In the genomic region with DNA sequence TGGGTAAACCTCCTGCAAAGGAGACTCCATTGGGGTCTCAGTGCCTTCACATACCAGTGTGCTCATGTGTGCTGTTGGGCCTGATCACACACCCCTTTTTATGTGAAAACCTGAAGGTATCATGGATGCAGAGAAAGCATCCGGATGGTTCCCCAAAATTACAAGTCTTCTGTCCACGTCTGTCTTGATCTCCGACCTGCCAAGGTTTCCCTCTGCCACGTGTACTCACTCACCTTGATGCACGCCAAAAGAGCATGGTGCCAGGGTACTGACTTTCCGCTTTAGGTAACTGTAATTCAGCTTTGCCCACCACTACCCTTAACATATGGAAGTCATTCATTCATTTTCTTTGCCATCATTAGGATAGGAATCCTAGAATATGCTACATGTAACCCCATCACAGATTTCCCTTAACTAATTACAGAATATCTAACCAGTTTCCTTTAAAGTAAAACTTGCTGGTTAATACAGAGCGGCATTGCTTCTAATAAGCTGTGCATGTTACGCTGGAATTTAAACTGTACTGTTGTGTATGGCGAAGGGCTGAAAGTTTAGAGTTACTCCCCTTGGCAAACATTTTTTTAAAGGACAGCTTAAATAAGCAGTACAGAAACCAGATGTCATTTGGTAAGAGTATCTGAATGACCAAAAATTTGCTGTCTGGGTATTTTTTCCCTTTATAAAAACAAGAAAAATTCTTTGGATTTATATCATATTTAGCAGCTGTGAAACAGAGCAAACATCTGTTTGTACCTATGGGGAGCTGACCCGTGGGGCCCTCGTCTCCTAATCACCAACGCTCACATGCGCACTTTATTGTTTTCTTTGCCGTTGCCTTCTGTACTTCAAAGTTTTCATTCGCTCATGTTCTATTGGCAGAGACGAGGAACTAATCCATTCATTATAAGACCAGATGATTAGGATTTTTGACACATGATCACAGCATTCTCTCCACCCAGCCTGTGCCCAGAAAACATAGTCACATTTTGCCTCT, we compare ENCODE assay signal across 15 mouse cellular contexts.
A peak's percentile ranks its signal among the peaks of the same experiment; 100 is the strongest.
DNase-seq lines count a peak whose midpoint lies in the region; ATAC-seq and TF ChIP-seq lines count a peak whose summit lies in the region.
"Had no signal": no experiment of that assay in that cellular context is flagged by ENCODE, and none has a peak within 500 bp of the region (broad histone marks: within the 10 kb centered on the region; RNA-seq: fewer than 3 reads in every experiment).

No protein-coding gene starts in this region.

- no peaks in the 10 kb centered on the region for H3K9me3 ChIP-seq in kidney, postnatal 0 days (replicated peaks; ENCODE audit: low read length)
- no peaks in the 10 kb centered on the region for H3K9me3 ChIP-seq in midbrain, embryonic 11.5 days (ENCODE audit: control insufficient read depth, low read length)
- no peaks in the 10 kb centered on the region for H3K9me3 ChIP-seq in midbrain, postnatal 0 days (ENCODE audit: low read length)
- no peaks in the 10 kb centered on the region for H3K9me3 ChIP-seq in embryonic facial prominence, embryonic 13.5 days
- H3K9me3 ChIP-seq in stomach, embryonic 16.5 days (replicated peaks; ENCODE audit: control insufficient read depth, low read length): no peaks in the 10 kb centered on the region
- H3K9me3 ChIP-seq: forebrain, embryonic 12.5 days had no signal

- no peaks in the 10 kb centered on the region for H3K27me3 ChIP-seq in kidney, postnatal 0 days (ENCODE audit: insufficient read depth, low read length)
- no peaks in the 10 kb centered on the region for H3K27me3 ChIP-seq in midbrain, embryonic 11.5 days (ENCODE audit: control insufficient read depth, insufficient read depth, low read length)
- H3K27me3 ChIP-seq in midbrain, postnatal 0 days (ENCODE audit: insufficient read depth, low read length): no peaks in the 10 kb centered on the region
- H3K27me3 ChIP-seq in embryonic facial prominence, embryonic 13.5 days: no peaks in the 10 kb centered on the region
- H3K27me3 ChIP-seq in stomach, embryonic 16.5 days (ENCODE audit: control insufficient read depth, insufficient read depth, low read length): no peaks in the 10 kb centered on the region
- H3K27me3 ChIP-seq: forebrain, embryonic 12.5 days had no signal

- H3K4me3 ChIP-seq in kidney, postnatal 0 days (replicated peaks; ENCODE audit: low read depth, low read length): no peak overlapping the region
- no peak overlapping the region for H3K4me3 ChIP-seq in midbrain, embryonic 11.5 days (ENCODE audit: low read depth, low read length)
- H3K4me3 ChIP-seq in midbrain, postnatal 0 days (ENCODE audit: low read depth, low read length): no peak overlapping the region
- no peak overlapping the region for H3K4me3 ChIP-seq in embryonic facial prominence, embryonic 13.5 days
- H3K4me3 ChIP-seq in stomach, embryonic 16.5 days (replicated peaks; ENCODE audit: low read length): no peak overlapping the region
- H3K4me3 ChIP-seq: forebrain, embryonic 12.5 days had no signal

- WGBS in kidney, postnatal 0 days: 63% methylated on average over 16 of the region's 16 CpGs
- 75% methylated on average over 16 of the region's 16 CpGs for WGBS in midbrain, embryonic 11.5 days
- WGBS in midbrain, postnatal 0 days: 75% methylated on average over 16 of the region's 16 CpGs
- 26% methylated on average over 16 of the region's 16 CpGs for WGBS in embryonic facial prominence, embryonic 13.5 days
- WGBS in stomach, embryonic 16.5 days: 66% methylated on average over 16 of the region's 16 CpGs

- H3K27ac ChIP-seq in kidney, postnatal 0 days: no peak overlapping the region
- no peak overlapping the region for H3K27ac ChIP-seq in midbrain, embryonic 11.5 days (ENCODE audit: low read depth, low read length)
- no peak overlapping the region for H3K27ac ChIP-seq in midbrain, postnatal 0 days (ENCODE audit: low read depth, low read length)
- peak overlapping the region; percentile 56; the same call in 1 of the 2 replicates for H3K27ac ChIP-seq in embryonic facial prominence, embryonic 13.5 days
- H3K27ac ChIP-seq in stomach, embryonic 16.5 days (ENCODE audit: low read length): peak overlapping the region; percentile 9; the same call in 1 of the 2 replicates
- H3K27ac ChIP-seq: forebrain, embryonic 12.5 days had no signal

- H3K36me3 ChIP-seq in kidney, postnatal 0 days (ENCODE audit: insufficient read depth, low read length): no peaks in the 10 kb centered on the region
- H3K36me3 ChIP-seq in midbrain, embryonic 11.5 days (ENCODE audit: control insufficient read depth, insufficient read depth, low read length): no peaks in the 10 kb centered on the region
- no peaks in the 10 kb centered on the region for H3K36me3 ChIP-seq in midbrain, postnatal 0 days (ENCODE audit: insufficient read depth, low read length)
- H3K36me3 ChIP-seq in embryonic facial prominence, embryonic 13.5 days: no peaks in the 10 kb centered on the region
- H3K36me3 ChIP-seq in stomach, embryonic 16.5 days (ENCODE audit: control insufficient read depth, insufficient read depth, low read length): no peaks in the 10 kb centered on the region
- H3K36me3 ChIP-seq: forebrain, embryonic 12.5 days had no signal

- ATAC-seq in kidney, postnatal 0 days (replicated peaks; ENCODE audit: low FRiP score, low read depth): no peak
- no peak for ATAC-seq in midbrain, embryonic 11.5 days (ENCODE audit: low FRiP score)
- ATAC-seq in midbrain, postnatal 0 days (ENCODE audit: low FRiP score): no peak
- ATAC-seq in embryonic facial prominence, embryonic 13.5 days (ENCODE audit: insufficient number of reproducible peaks, insufficient read depth, low FRiP score, low TSS enrichment, low read depth): no peak
- no peak for ATAC-seq in stomach, embryonic 16.5 days (ENCODE audit: insufficient read depth, low FRiP score)

- peak; percentile 49 for DNase-seq in kidney, postnatal 0 days (ENCODE audit: low spot score)
- no peak for DNase-seq in kidney, adult 18-20 months
- peak; percentile 67 for DNase-seq in midbrain, embryonic 11.5 days (ENCODE audit: low spot score, missing footprints)
- DNase-seq in midbrain, postnatal 0 days (ENCODE audit: low spot score): no peak
- DNase-seq in ovary, postnatal 14 days (ENCODE audit: low spot score): no peak
- DNase-seq: adrenal gland, adult 2 months; cerebellum, adult 9-10 months; gastrocnemius, postnatal 14 days; kidney, adult 8-10 months; kidney, postnatal 36 days; thymus, adult 2 months had no signal

- TF ChIP-seq CTCF in kidney, postnatal 0 days (IDR thresholded peaks at IDR 0.05; ENCODE audit: low read depth): no peak
- no peak for TF ChIP-seq CTCF in midbrain, postnatal 0 days (IDR thresholded peaks at IDR 0.05)

- H3K4me2 ChIP-seq in kidney, postnatal 0 days (ENCODE audit: low read length): no peak overlapping the region
- H3K4me2 ChIP-seq in midbrain, embryonic 11.5 days: no peak overlapping the region
- H3K4me2 ChIP-seq in midbrain, postnatal 0 days (ENCODE audit: low read depth, low read length, poor library complexity, severe bottlenecking): no peak overlapping the region
- H3K4me2 ChIP-seq in embryonic facial prominence, embryonic 13.5 days: peak overlapping the region; percentile 41
- no peak overlapping the region for H3K4me2 ChIP-seq in stomach, embryonic 16.5 days (ENCODE audit: low read depth, low read length)
- H3K4me2 ChIP-seq: forebrain, embryonic 12.5 days; liver, embryonic 11.5 days had no signal

- H3K4me1 ChIP-seq in kidney, postnatal 0 days (replicated peaks; ENCODE audit: insufficient read depth, low read length): no peaks in the 10 kb centered on the region
- no peaks in the 10 kb centered on the region for H3K4me1 ChIP-seq in midbrain, embryonic 11.5 days (ENCODE audit: control insufficient read depth, insufficient read depth, low read length)
- no peaks in the 10 kb centered on the region for H3K4me1 ChIP-seq in midbrain, postnatal 0 days (ENCODE audit: insufficient read depth, low read length)
- H3K4me1 ChIP-seq in embryonic facial prominence, embryonic 13.5 days: peaks cover 10% of the 10 kb centered on the region
- H3K4me1 ChIP-seq in stomach, embryonic 16.5 days (ENCODE audit: control insufficient read depth, insufficient read depth, low read length): no peaks in the 10 kb centered on the region
- H3K4me1 ChIP-seq: forebrain, embryonic 12.5 days had no signal

- H3K9ac ChIP-seq in kidney, postnatal 0 days (ENCODE audit: low read depth, low read length): no peak overlapping the region
- H3K9ac ChIP-seq in midbrain, embryonic 11.5 days (ENCODE audit: low read length): no peak overlapping the region
- H3K9ac ChIP-seq in midbrain, postnatal 0 days (replicated peaks; ENCODE audit: low read length, poor library complexity, severe bottlenecking): no peak overlapping the region
- H3K9ac ChIP-seq in embryonic facial prominence, embryonic 13.5 days: no peak overlapping the region
- no peak overlapping the region for H3K9ac ChIP-seq in stomach, embryonic 16.5 days (ENCODE audit: low read length)
- H3K9ac ChIP-seq: forebrain, embryonic 12.5 days had no signal

Comparison
In these comparisons a context has a peak if more than half of its experiments do, and no peak if none do; other contexts are left out.
1. DNase-seq: peak in kidney, postnatal 0 days (single experiment) and midbrain, embryonic 11.5 days (single experiment); none in kidney, adult 18-20 months (single experiment), midbrain, postnatal 0 days (single experiment) and ovary, postnatal 14 days (single experiment).
2. H3K27ac ChIP-seq: peak in embryonic facial prominence, embryonic 13.5 days (single experiment) and stomach, embryonic 16.5 days (single experiment); none in kidney, postnatal 0 days (single experiment), midbrain, embryonic 11.5 days (single experiment) and midbrain, postnatal 0 days (single experiment).